Mouse (Mus musculus): ENCODE measurements around the gene Ndufs3. TPM values are rescaled to one million over a fixed set of nuclear protein-coding genes. Genes with fewer than 3 reads are reported as not detected.
"Not testable (repeated sequence)": the region's sequence is repeated elsewhere in the genome, so short reads cannot be mapped to it uniquely, and the experiment has no call there.

Ndufs3 gene
- polyA plus RNA-seq, 1 experiment from 2014 or later = 67.4 TPM

- peak overlapping the region; percentile 45 for H3K4me3 ChIP-seq (ENCODE audit: inconsistent target)
- peak overlapping the region; percentile 77 for H3K27ac ChIP-seq
- H3K79me2 ChIP-seq (ENCODE audit: inconsistent target) = peaks cover 51% of the 10 kb centered on the region
- 12% methylated on average over 15 of the region's 16 CpGs for WGBS (ENCODE audit: missing documents)
- peaks cover 9% of the 10 kb centered on the region; the same call in 1 of the 2 replicates for H3K36me3 ChIP-seq (ENCODE audit: inconsistent target)
Observed at GRCm38 (mm10) chr2:90917999-90918698, 13.5 kb upstream of the Ndufs3 start.

- 2% methylated on average over 70 of the region's 73 CpGs for WGBS (ENCODE audit: missing documents)
- Histone ChIP-seq H3K27ac (peak overlapping the region; percentile 77), H3K36me3 (ENCODE audit: inconsistent target) (peaks cover 16% of the 10 kb centered on the region; the same call in 1 of the 2 replicates), H3K79me2 (ENCODE audit: inconsistent target) (peaks cover 58% of the 10 kb centered on the region), H3K4me3 (ENCODE audit: inconsistent target) (peak overlapping the region; percentile 72)
Observed at GRCm38 (mm10) chr2:90917233-90917998, 12.8 kb upstream of the Ndufs3 start.

GRCm38 (mm10) chr2:90916560-90917232 lies 12.1 kb upstream of the Ndufs3 start:
- 19% methylated on average over 6 of the region's 7 CpGs for WGBS (ENCODE audit: missing documents)
- H3K36me3 ChIP-seq (ENCODE audit: inconsistent target) = peaks cover 17% of the 10 kb centered on the region; the same call in 1 of the 2 replicates
- H3K79me2 ChIP-seq (ENCODE audit: inconsistent target) = peaks cover 61% of the 10 kb centered on the region
- peak overlapping the region; percentile 72 for H3K4me3 ChIP-seq (ENCODE audit: inconsistent target)
- peak overlapping the region; percentile 77 for H3K27ac ChIP-seq

- 100% methylated on average over 1 of the region's 1 CpGs for WGBS (ENCODE audit: missing documents)
- Histone ChIP-seq H3K36me3 (ENCODE audit: inconsistent target) (peaks cover 17% of the 10 kb centered on the region; the same call in 1 of the 2 replicates), H3K79me2 (ENCODE audit: inconsistent target) (peaks cover 61% of the 10 kb centered on the region), H3K4me3 (ENCODE audit: inconsistent target) (no peak overlapping the region), H3K27ac (no peak overlapping the region)
Observed at GRCm38 (mm10) chr2:90915516-90915915, 10.9 kb upstream of the Ndufs3 start.

- peaks cover 60% of the 10 kb centered on the region for H3K79me2 ChIP-seq (ENCODE audit: inconsistent target)
- WGBS (ENCODE audit: missing documents) = 100% methylated on average over 2 of the region's 2 CpGs
- no peak overlapping the region for H3K27ac ChIP-seq
- peaks cover 31% of the 10 kb centered on the region for H3K36me3 ChIP-seq (ENCODE audit: inconsistent target)
- no peak overlapping the region for H3K4me3 ChIP-seq (ENCODE audit: inconsistent target)
Observed at GRCm38 (mm10) chr2:90913671-90914070, 9.0 kb upstream of the Ndufs3 start.

GRCm38 (mm10) chr2:90911668-90912067 lies 7.0 kb upstream of the Ndufs3 start:
- peaks cover 35% of the 10 kb centered on the region for H3K36me3 ChIP-seq (ENCODE audit: inconsistent target)
- no peak overlapping the region for H3K27ac ChIP-seq
- 100% methylated on average over 1 of the region's 1 CpGs for WGBS (ENCODE audit: missing documents)
- peaks cover 56% of the 10 kb centered on the region for H3K79me2 ChIP-seq (ENCODE audit: inconsistent target)
- no peak overlapping the region for H3K4me3 ChIP-seq (ENCODE audit: inconsistent target)

GRCm38 (mm10) chr2:90910861-90911260 lies 6.2 kb upstream of the Ndufs3 start:
- Histone ChIP-seq H3K79me2 (ENCODE audit: inconsistent target) (peaks cover 56% of the 10 kb centered on the region), H3K4me3 (ENCODE audit: inconsistent target) (no peak overlapping the region), H3K36me3 (ENCODE audit: inconsistent target) (peaks cover 35% of the 10 kb centered on the region), H3K27ac (no peak overlapping the region)
- WGBS (ENCODE audit: missing documents) = 77% methylated on average over 1 of the region's 1 CpGs

- H3K79me2 ChIP-seq (ENCODE audit: inconsistent target) = peaks cover 44% of the 10 kb centered on the region
- H3K27ac ChIP-seq = no peak overlapping the region
- H3K4me3 ChIP-seq (ENCODE audit: inconsistent target) = no peak overlapping the region
- 70% methylated on average over 2 of the region's 2 CpGs for WGBS (ENCODE audit: missing documents)
- peaks cover 27% of the 10 kb centered on the region for H3K36me3 ChIP-seq (ENCODE audit: inconsistent target)
Observed at GRCm38 (mm10) chr2:90906721-90907120, 2.1 kb upstream of the Ndufs3 start.

- Histone ChIP-seq H3K79me2 (ENCODE audit: inconsistent target) (peaks cover 44% of the 10 kb centered on the region), H3K27ac (peak overlapping the region; percentile 85), H3K36me3 (ENCODE audit: inconsistent target) (peaks cover 29% of the 10 kb centered on the region), H3K4me3 (ENCODE audit: inconsistent target) (peak overlapping the region; percentile 90)
- under 1% methylated on average over 19 of the region's 21 CpGs for WGBS (ENCODE audit: missing documents)
Observed at GRCm38 (mm10) chr2:90904856-90905224, 213 bp upstream of the Ndufs3 start.

- Histone ChIP-seq H3K79me2 (ENCODE audit: inconsistent target) (peaks cover 44% of the 10 kb centered on the region), H3K36me3 (ENCODE audit: inconsistent target) (peaks cover 25% of the 10 kb centered on the region), H3K4me3 (ENCODE audit: inconsistent target) (peak overlapping the region; percentile 90), H3K27ac (peak overlapping the region; percentile 85)
- WGBS (ENCODE audit: missing documents) = 43% methylated on average over 2 of the region's 2 CpGs
Observed at GRCm38 (mm10) chr2:90903398-90903797, 1.2 kb downstream of the Ndufs3 start.

- H3K36me3 ChIP-seq (ENCODE audit: inconsistent target) = peaks cover 36% of the 10 kb centered on the region
- H3K79me2 ChIP-seq (ENCODE audit: inconsistent target); H3K27ac ChIP-seq; H3K4me3 ChIP-seq (ENCODE audit: inconsistent target): not testable (repeated sequence)
- WGBS (ENCODE audit: missing documents) = 73% methylated on average over 3 of the region's 3 CpGs
Observed at GRCm38 (mm10) chr2:90894299-90894677, 10.3 kb downstream of the Ndufs3 start.

GRCm38 (mm10) chr2:90893673-90894298 lies 10.8 kb downstream of the Ndufs3 start:
- H3K36me3 ChIP-seq (ENCODE audit: inconsistent target) = peaks cover 31% of the 10 kb centered on the region
- no peak overlapping the region for H3K27ac ChIP-seq
- H3K79me2 ChIP-seq (ENCODE audit: inconsistent target) = no peaks in the 10 kb centered on the region
- H3K4me3 ChIP-seq (ENCODE audit: inconsistent target) = no peak overlapping the region
- 94% methylated on average over 6 of the region's 6 CpGs for WGBS (ENCODE audit: missing documents)

- Histone ChIP-seq H3K4me3 (ENCODE audit: inconsistent target) (no peak overlapping the region), H3K27ac (no peak overlapping the region), H3K36me3 (ENCODE audit: inconsistent target) (no peaks in the 10 kb centered on the region), H3K79me2 (ENCODE audit: inconsistent target) (no peaks in the 10 kb centered on the region)
- 5% methylated on average over 122 of the region's 133 CpGs for WGBS (ENCODE audit: missing documents)
Observed at GRCm38 (mm10) chr2:90889550-90890548, 14.8 kb downstream of the Ndufs3 start.
